Mouse (Mus musculus) ES-E14 (cell line): ENCODE measurements around the gene Fads1.

Experiments
- CHD2 ChIP-seq: IDR thresholded peaks from 2 replicates; pipeline ENCODE4 v1.6.1; 2014; ENCODE audit warnings: mild to moderate bottlenecking, low read depth, low read length, inconsistent platforms
- HCFC1 ChIP-seq: IDR thresholded peaks from 2 replicates; pipeline ENCODE4 v1.6.1; 2012; ENCODE audit warnings: low read length, inconsistent platforms, borderline replicate concordance; ENCODE audit not compliant: insufficient read depth
- MAFK ChIP-seq: IDR thresholded peaks from 2 replicates; pipeline ENCODE4 v1.6.1; 2014; ENCODE audit warnings: mild to moderate bottlenecking, low read depth, low read length, inconsistent platforms; ENCODE audit not compliant: insufficient read depth
- ZC3H11A ChIP-seq: IDR thresholded peaks from 2 replicates; pipeline ENCODE4 v1.6.1; 2012; ENCODE audit warnings: low read depth, mild to moderate bottlenecking, inconsistent platforms, low read length, borderline replicate concordance
- ZNF384 ChIP-seq: IDR thresholded peaks from 2 replicates; pipeline ENCODE4 v1.6.1; 2012; ENCODE audit warnings: low read depth, low read length, inconsistent platforms

- TF ChIP-seq HCFC1 (no peak), ZNF384 (no peak), ZC3H11A (no peak), CHD2 (no peak), MAFK (no peak)
Observed at GRCm38 (mm10) chr19:10139736-10140135, 43.0 kb upstream of the Fads1 start.
